Mouse (Mus musculus): ENCODE data around the gene Actg1. TPM values are rescaled to one million over a fixed set of nuclear protein-coding genes. Genes with fewer than 3 reads are reported as not detected.

Gene Actg1
- polyA plus RNA-seq, 1 experiment = 785 TPM

- WGBS = 8% methylated on average over 54 of the region's 54 CpGs
- Histone ChIP-seq H3K4me1 (ENCODE audit: control insufficient read depth, insufficient read depth, low read length) (peaks cover 17% of the 10 kb centered on the region), H3K4me3 (ENCODE audit: insufficient read depth, low read depth, low read length) (peak within 1 kb of the TSS; percentile 66), H3K27ac (ENCODE audit: insufficient read depth, low read depth, low read length) (no peak within 1 kb of the TSS)
- peak; percentile 38; the same call in 1 of the 2 replicates for TF ChIP-seq CTCF (IDR thresholded peaks at IDR 0.05; ENCODE audit: insufficient read depth, low read depth, low read length)
- peak; percentile 74 for TF ChIP-seq POLR2A (IDR thresholded peaks at IDR 0.05; ENCODE audit: insufficient read depth, low read depth, low read length)
Observed at GRCm38 (mm10) chr11:120378611-120379540, 30.5 kb upstream of the Actg1 start, which contains the start of gene Faap100. Gene Faap100 (minus strand): TSS chr11:120378764.

- Histone ChIP-seq H3K4me1 (ENCODE audit: control insufficient read depth, insufficient read depth, low read length) (peaks cover 17% of the 10 kb centered on the region), H3K27ac (ENCODE audit: insufficient read depth, low read depth, low read length) (no peak overlapping the region), H3K4me3 (ENCODE audit: insufficient read depth, low read depth, low read length) (peak overlapping the region; percentile 66)
- 1% methylated on average over 40 of the region's 40 CpGs for WGBS
- TF ChIP-seq CTCF (IDR thresholded peaks at IDR 0.05; ENCODE audit: insufficient read depth, low read depth, low read length) = no peak
- TF ChIP-seq POLR2A (IDR thresholded peaks at IDR 0.05; ENCODE audit: insufficient read depth, low read depth, low read length) = no peak
Observed at GRCm38 (mm10) chr11:120378031-120378610, 29.8 kb upstream of the Actg1 start.

GRCm38 (mm10) chr11:120377337-120377736, 29.0 kb upstream of the Actg1 start:
- WGBS = 55% methylated on average over 10 of the region's 10 CpGs
- no peak overlapping the region for H3K27ac ChIP-seq (ENCODE audit: insufficient read depth, low read depth, low read length)
- TF ChIP-seq CTCF (IDR thresholded peaks at IDR 0.05; ENCODE audit: insufficient read depth, low read depth, low read length) = no peak
- TF ChIP-seq POLR2A (IDR thresholded peaks at IDR 0.05; ENCODE audit: insufficient read depth, low read depth, low read length) = no peak
- H3K4me1 ChIP-seq (ENCODE audit: control insufficient read depth, insufficient read depth, low read length) = peaks cover 17% of the 10 kb centered on the region
- peak overlapping the region; percentile 66; the same call in 1 of the 2 replicates for H3K4me3 ChIP-seq (ENCODE audit: insufficient read depth, low read depth, low read length)

GRCm38 (mm10) chr11:120376302-120377160, 28.2 kb upstream of the Actg1 start:
- Histone ChIP-seq H3K4me1 (ENCODE audit: control insufficient read depth, insufficient read depth, low read length) (peaks cover 17% of the 10 kb centered on the region), H3K4me3 (ENCODE audit: insufficient read depth, low read depth, low read length) (no peak overlapping the region), H3K27ac (ENCODE audit: insufficient read depth, low read depth, low read length) (no peak overlapping the region)
- 88% methylated on average over 17 of the region's 17 CpGs for WGBS
- TF ChIP-seq CTCF (IDR thresholded peaks at IDR 0.05; ENCODE audit: insufficient read depth, low read depth, low read length) (no peak), POLR2A (IDR thresholded peaks at IDR 0.05; ENCODE audit: insufficient read depth, low read depth, low read length) (no peak)

- H3K4me3 ChIP-seq (ENCODE audit: insufficient read depth, low read depth, low read length) = no peak overlapping the region
- no peak overlapping the region for H3K27ac ChIP-seq (ENCODE audit: insufficient read depth, low read depth, low read length)
- 94% methylated on average over 10 of the region's 10 CpGs for WGBS
- H3K4me1 ChIP-seq (ENCODE audit: control insufficient read depth, insufficient read depth, low read length) = peaks cover 17% of the 10 kb centered on the region
- TF ChIP-seq POLR2A (IDR thresholded peaks at IDR 0.05; ENCODE audit: insufficient read depth, low read depth, low read length) (no peak), CTCF (IDR thresholded peaks at IDR 0.05; ENCODE audit: insufficient read depth, low read depth, low read length) (no peak)
Observed at GRCm38 (mm10) chr11:120375324-120375723, 27.0 kb upstream of the Actg1 start.

- TF ChIP-seq POLR2A (IDR thresholded peaks at IDR 0.05; ENCODE audit: insufficient read depth, low read depth, low read length) (no peak), CTCF (IDR thresholded peaks at IDR 0.05; ENCODE audit: insufficient read depth, low read depth, low read length) (no peak)
- Histone ChIP-seq H3K4me3 (ENCODE audit: insufficient read depth, low read depth, low read length) (no peak overlapping the region), H3K27ac (ENCODE audit: insufficient read depth, low read depth, low read length) (no peak overlapping the region), H3K4me1 (ENCODE audit: control insufficient read depth, insufficient read depth, low read length) (peaks cover 19% of the 10 kb centered on the region)
- WGBS = 71% methylated on average over 23 of the region's 23 CpGs
Observed at GRCm38 (mm10) chr11:120373820-120374586, 25.7 kb upstream of the Actg1 start.

- Histone ChIP-seq H3K27ac (ENCODE audit: insufficient read depth, low read depth, low read length) (no peak overlapping the region), H3K4me1 (ENCODE audit: control insufficient read depth, insufficient read depth, low read length) (peaks cover 14% of the 10 kb centered on the region), H3K4me3 (ENCODE audit: insufficient read depth, low read depth, low read length) (no peak overlapping the region)
- WGBS = 70% methylated on average over 13 of the region's 13 CpGs
- TF ChIP-seq CTCF (IDR thresholded peaks at IDR 0.05; ENCODE audit: insufficient read depth, low read depth, low read length) = no peak; the same call in 1 of the 2 replicates
- no peak for TF ChIP-seq POLR2A (IDR thresholded peaks at IDR 0.05; ENCODE audit: insufficient read depth, low read depth, low read length)
Observed at GRCm38 (mm10) chr11:120373025-120373424, 24.7 kb upstream of the Actg1 start.

GRCm38 (mm10) chr11:120369656-120370055, 21.3 kb upstream of the Actg1 start:
- Histone ChIP-seq H3K4me3 (ENCODE audit: insufficient read depth, low read depth, low read length) (no peak overlapping the region), H3K4me1 (ENCODE audit: control insufficient read depth, insufficient read depth, low read length) (peaks cover 8% of the 10 kb centered on the region), H3K27ac (ENCODE audit: insufficient read depth, low read depth, low read length) (no peak overlapping the region)
- TF ChIP-seq POLR2A (IDR thresholded peaks at IDR 0.05; ENCODE audit: insufficient read depth, low read depth, low read length) (no peak), CTCF (IDR thresholded peaks at IDR 0.05; ENCODE audit: insufficient read depth, low read depth, low read length) (peak; percentile 79)
- WGBS = 30% methylated on average over 8 of the region's 8 CpGs
